Mouse (Mus musculus) thymus, adult 18-20 months (tissue): ENCODE measurements around the gene Bicdl2.

Source experiments
- DNase-seq, 2 experiments: peaks; one replicate each; pipeline ENCODE4 v3.0.0; 2022; ENCODE audit warnings: mixed read lengths in 2 of 2

Bicdl2 gene

GRCm38 (mm10) chr17:23674271-23674952 lies 14.1 kb downstream of the Bicdl2 start:
- no peak for DNase-seq

- DNase-seq = no peak
Observed at GRCm38 (mm10) chr17:23675127-23675526, 14.8 kb downstream of the Bicdl2 start.

DNA sequence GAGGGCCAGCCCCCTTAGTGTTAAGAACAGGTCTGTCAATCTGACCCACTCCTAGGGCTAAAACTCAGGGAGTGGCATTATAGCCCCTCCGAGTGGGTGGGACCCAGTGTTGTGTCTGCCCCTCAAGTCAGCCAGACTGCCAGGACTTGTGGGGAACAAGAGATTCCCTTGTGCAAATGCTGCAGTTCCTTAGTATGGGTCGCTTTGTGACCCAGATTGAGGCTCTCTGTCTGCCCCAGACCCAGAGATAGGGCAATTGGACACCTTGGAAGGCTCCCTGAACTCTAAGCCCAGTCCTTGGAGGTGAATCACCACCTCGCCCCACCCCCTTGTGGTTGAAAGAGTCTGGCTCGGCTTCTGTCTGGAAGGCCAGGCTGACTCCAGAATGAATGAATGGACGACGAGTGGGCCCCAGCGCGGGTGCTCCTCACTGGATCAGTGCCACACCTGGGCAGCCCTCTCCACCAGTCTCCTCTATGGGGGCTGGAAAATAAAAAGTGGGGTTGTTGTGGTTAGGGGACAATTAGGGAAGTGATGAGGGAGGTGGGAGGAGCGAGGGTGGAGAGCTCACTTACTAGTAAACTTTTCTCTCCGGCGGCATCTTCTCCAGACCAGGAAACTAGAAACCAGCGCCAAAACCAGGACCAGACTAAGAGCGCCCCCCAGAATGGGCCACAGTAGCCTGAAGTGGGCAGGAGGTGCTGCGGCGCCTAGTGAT lies 15.4 kb downstream of the Bicdl2 start:
- peak in 1 of 2 experiments; percentile 29 for DNase-seq

GRCm38 (mm10) chr17:23676473-23677031 lies 16.2 kb downstream of the Bicdl2 start:
- DNase-seq = peak in 1 of 2 experiments; percentile 33

DNA sequence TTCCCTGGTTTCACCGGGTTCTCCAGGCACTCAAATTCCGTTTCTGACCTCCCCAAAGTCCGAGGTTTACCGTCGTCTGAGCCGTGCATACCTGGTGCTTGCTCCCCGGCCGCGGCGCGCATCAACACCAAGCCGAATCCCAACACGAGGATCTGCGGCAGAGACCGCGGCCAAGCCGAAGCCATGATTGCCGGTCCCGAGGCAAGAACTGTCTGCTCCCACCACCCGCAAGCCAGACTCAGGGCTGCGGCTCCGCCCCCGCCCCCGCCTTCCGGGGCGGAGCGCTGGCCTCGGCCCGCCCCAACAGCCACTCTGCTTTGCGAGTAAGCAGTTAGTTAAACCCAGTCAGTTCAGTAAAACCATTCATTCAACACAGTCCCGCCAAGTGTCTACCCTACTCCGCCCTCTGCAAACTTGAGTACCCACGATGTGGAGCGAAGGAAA lies 17.0 kb downstream of the Bicdl2 start, which contains the start of gene Tnfrsf12a:
Gene Tnfrsf12a (minus strand): TSS at position 233 of the 444 bp plus-strand sequence.
- peak; percentile 82 to 83 for DNase-seq

- DNase-seq = no peak
Observed at GRCm38 (mm10) chr17:23679127-23679835, 19.0 kb downstream of the Bicdl2 start, which contains the start of gene Cldn6. Gene Cldn6, plus strand, starts transcription at chr17:23679249.

GRCm38 (mm10) chr17:23680336-23680735 lies 20.0 kb downstream of the Bicdl2 start:
- DNase-seq = no peak

DNA sequence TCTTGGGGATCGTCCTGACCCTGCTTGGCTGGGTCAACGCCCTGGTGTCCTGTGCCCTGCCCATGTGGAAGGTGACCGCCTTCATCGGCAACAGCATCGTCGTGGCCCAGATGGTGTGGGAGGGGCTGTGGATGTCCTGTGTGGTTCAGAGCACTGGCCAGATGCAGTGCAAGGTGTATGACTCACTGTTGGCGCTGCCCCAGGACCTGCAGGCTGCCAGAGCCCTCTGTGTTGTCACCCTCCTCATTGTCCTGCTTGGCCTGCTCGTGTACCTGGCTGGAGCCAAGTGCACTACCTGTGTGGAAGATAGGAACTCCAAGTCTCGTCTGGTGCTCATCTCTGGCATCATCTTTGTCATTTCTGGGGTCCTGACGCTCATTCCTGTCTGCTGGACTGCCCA lies 20.8 kb downstream of the Bicdl2 start:
- DNase-seq = no peak

GRCm38 (mm10) chr17:23682092-23682491 lies 21.8 kb downstream of the Bicdl2 start:
- no peak for DNase-seq

DNA sequence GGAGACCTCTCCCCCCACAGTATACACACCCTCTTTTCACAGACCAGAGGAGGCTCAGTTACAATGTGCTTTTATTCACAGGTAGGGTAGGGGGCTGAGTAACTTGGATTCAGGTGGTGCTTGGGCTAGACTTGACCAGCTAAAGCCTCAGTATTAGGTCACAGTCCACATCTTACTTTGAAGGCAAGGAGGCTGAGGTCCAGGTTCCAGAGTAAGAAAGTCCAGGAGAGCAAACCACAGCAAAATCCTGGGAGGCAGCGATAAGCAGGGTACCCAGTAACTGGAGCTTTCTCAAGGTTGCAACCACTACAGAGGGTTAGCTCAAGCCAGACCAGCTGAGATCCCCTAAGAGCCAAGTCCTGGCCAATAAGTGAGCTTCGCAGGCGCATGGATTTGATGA lies 22.2 kb downstream of the Bicdl2 start:
- no peak for DNase-seq

DNA sequence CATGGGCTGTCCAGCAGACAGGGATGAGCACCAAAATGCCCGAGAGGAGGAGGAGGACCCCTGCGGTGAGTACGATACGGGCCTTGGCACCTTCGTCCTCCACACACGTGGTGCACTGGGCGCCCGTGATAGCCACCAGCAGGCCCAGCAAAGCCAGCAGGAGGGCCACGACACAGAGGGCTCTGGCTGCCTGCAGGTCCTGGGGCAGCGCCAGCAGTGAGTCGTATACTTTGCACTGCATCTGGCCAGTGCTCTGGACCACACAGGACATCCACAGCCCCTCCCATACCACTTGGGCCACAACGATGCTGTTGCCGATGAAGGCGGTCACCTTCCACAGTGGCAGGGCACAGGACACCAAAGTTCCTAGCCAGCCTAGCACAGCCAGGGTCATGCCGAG lies 22.9 kb downstream of the Bicdl2 start:
- DNase-seq = no peak

DNA sequence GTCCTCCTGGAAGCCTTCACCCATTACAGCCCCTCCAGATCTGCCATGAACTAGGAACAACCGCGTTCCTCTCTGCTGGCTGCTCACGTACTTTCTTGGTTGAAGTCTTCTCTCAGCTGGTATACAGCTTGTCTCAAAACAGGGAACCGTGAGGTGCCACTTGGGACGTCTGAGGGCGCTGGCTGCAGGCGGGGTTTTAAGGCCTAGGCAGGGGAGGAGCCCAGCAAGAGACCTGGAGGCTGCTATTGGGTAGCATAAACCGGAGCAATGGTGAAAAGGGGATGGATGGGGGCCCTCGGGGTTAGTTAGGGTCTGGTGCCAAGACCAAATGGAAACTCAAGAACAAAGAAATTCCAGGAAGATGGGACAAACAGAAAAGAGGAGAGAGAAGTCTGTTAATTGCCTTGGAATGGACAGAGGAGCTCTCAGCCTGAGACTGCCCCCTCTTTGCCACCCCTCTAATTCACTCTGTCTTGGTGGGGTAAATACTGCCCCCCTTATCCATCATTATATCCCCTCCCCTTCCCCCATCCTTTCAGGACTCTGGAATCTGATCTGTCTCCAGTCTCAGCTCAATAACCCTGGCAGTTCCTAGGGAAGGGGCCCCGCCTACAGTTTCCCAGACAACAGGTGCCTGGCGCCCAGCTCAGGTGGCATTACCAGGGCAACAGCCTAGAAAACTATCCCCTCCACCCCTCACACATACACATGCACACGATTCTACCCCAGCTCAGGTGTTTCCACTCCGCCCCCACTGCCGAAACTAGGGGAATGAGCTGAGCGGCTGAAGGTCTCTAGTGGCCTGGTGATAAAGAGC lies 23.8 kb downstream of the Bicdl2 start, which contains the start of gene Cldn9:
Gene Cldn9 (minus strand): TSS at position 171 of the 817 bp plus-strand sequence.
- DNase-seq = no peak

DNA sequence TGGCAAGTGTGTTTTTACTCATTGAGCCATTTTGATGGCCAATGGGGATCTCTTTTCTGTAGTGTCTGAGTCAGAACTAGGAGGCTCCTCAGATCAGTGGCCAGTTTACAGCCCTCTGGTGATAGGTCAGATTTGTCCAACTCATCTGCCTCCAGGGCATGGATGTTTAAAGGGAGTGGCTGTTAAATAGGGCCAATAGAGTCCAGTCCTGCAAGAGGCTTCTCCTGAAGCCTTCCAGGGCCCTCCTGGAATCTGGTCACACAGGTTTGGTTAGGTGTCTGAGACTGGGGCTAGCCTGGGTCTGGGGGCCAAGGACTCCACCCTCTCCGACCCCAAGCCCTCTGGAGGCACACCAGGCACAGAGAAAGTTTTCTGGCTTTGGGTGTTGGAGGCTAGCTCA lies 34.2 kb downstream of the Bicdl2 start:
- no peak for DNase-seq

- no peak for DNase-seq
Observed at GRCm38 (mm10) chr17:23695801-23696200, 35.5 kb downstream of the Bicdl2 start.

DNA sequence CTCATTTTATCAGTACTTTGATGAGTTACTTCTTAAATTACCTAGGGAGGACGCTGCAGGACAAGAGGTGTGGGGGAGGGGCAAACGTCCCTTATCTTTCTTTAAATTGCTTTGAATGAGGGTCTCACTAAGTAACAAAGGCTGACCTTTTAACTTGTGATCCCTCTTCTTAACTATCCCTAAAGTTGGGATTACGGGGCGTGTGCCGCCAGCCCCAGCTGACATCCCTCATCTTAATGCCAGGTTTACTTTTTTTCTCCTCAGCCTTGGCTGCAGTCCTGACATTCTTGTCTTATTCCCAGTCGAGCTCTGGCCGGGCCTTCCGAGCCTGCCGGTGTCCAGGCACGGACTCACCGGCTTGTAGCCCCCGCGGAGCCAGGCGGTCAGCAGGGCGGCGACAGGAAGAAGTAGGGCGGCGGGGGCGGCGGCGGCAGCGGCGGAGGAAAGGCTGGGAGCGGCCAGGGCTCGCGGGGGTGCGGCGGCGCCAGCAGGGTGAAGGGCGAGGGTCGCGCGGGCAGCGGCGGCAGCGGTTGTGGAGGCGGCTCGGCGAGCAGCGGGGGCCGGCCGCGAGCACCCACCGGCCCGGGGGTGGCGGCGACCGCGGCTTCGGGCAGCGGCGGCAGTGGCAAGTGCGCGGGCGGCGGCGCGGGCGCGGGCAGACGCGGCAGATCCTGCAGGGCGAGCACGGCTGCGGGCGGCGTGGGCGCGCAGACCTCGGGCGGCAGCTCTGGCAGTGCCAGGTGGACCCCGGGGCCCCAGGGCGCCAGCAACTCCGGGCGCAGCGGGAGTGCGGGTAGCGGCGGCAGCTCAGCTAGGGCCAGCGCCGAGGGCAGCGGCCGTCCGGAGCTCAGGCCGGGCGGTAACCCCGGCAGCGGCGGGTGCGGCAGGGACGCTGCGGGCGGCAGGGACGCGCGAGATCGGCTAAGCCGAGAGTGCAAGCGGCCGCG lies 39.1 kb downstream of the Bicdl2 start:
- DNase-seq = no peak

DNA sequence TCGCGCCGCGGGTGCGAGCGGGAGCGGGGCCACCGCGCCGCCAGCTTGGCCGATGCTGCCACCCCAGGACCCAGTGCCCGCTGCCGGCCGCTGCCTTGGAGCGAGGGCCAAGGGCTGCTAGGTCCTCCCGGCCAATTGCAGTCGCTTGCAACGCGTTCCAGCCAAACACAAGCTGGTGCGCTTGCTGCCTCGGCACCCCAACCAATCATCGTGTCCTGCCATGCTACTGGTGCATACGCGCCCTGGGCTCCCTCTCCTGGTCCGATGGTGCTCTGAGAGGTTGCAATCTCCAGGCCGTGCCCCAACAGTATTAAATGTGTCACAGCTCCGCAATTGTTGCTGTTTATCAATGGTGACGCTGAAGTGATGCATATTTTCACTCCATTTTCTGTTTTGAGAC lies 39.8 kb downstream of the Bicdl2 start:
- peak; percentile 67 to 70 for DNase-seq

DNA sequence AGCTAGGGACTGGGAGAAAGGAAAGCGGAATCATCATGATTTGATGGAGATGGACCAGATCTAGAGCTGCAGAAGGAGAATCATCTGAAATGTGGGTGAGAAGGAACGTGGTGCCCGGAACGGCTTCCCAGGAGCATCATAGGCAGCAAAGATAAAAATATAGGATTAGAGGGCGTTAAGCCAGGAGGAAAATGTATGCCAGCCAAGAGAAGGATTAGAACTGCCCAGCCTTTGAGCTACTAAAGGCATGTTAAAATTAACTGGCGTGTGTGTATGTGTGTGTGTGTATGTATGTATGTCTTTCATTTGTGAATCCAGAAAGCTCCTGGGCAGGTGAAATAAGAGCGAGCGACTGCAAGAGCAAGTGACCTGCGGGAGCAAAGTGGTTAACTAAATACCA lies 43.0 kb downstream of the Bicdl2 start:
- DNase-seq = no peak

DNA sequence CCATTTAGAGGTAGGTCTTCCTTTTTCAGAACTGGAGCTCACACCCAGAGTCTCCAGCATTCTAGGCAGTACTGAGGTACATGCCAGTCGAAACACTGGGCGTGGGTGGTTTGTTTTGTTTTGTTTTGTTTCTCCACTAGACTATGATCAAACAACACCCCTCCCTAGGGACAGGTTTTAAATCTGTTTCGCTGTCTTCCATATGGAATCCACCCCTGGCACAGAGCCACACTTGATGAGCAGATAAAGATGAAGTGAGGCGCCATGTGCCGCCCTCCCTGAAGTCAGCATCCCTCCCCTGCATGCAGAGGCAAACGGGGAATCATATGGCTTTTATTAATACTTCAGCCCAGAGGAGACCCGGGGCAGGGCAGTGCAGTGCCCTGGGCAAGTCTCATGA lies 44.4 kb downstream of the Bicdl2 start:
- DNase-seq = no peak

GRCm38 (mm10) chr17:23705525-23706104 lies 45.3 kb downstream of the Bicdl2 start:
- DNase-seq = no peak

DNA sequence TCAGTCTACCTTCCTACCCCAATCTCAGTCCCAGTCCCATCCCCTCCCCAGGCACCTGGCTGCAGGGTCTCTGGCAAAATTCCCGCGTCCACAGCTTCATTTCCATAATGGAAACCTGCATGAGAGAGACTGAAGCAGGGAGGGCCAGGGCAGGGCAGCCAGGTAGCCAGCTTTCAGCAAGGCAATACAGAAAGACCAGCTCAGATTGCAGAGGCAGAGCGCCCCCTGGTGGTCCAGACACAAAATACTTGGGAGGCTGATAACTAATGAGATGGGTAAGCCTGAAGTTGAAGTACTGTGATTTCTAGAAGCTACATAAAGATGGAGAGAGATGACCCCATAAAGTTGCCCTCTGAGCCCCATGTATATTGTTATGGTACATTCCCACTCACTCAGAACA lies 45.9 kb downstream of the Bicdl2 start:
- DNase-seq = peak in 1 of 2 experiments; percentile 31

GRCm38 (mm10) chr17:23717003-23717402 lies 56.7 kb downstream of the Bicdl2 start:
- DNase-seq = no peak
